Mouse (Mus musculus) cerebellum, adult 2 months (tissue): ENCODE results near the gene Eno3. TPM values are rescaled to one million over a fixed set of nuclear protein-coding genes. Genes with fewer than 3 reads are reported as not detected.
A peak's percentile ranks its signal among the peaks of the same experiment; 100 is the strongest.

Experiments used
- DNase-seq, 2 experiments: peaks; one replicate each; pipeline ENCODE4 v3.0.0; 2021
- H3K27ac ChIP-seq: fragments of 200-500 bp; 2 replicates; pipeline ENCODE4 v1.5.1; 2012; ENCODE audit warnings: low read length, control low read depth, inconsistent platforms; ENCODE audit not compliant: insufficient read depth
- H3K27me3 ChIP-seq: fragments of 200-500 bp; 2 replicates; pipeline ENCODE4 v1.6.1; 2012; ENCODE audit warnings: inconsistent platforms, mild to moderate bottlenecking, low read length, moderate library complexity; ENCODE audit not compliant: control insufficient read depth, insufficient read depth
- H3K4me1 ChIP-seq: fragments of 200-500 bp; 2 replicates; pipeline ENCODE4 v1.6.1; 2011; ENCODE audit warnings: low read length; ENCODE audit not compliant: control insufficient read depth, insufficient read depth
- H3K4me3 ChIP-seq: fragments of 200-500 bp; replicated peaks from 2 replicates; pipeline ENCODE3; 2011; ENCODE audit warnings: mild to moderate bottlenecking, low read depth, low read length, control low read depth; ENCODE audit not compliant: insufficient read depth
- CTCF ChIP-seq: fragments of 200-500 bp; IDR thresholded peaks from 2 replicates; pipeline ENCODE4 v1.5.1; 2011; ENCODE audit warnings: low read depth, mild to moderate bottlenecking, control low read depth, low read length, moderate library complexity, borderline replicate concordance; ENCODE audit not compliant: insufficient read depth
- POLR2A ChIP-seq: fragments of 200-500 bp; IDR thresholded peaks from 2 replicates; pipeline ENCODE4 v1.6.1; 2011; ENCODE audit warnings: low read length, control low read depth, borderline replicate concordance; ENCODE audit not compliant: insufficient read depth
- WGBS: fragments of 180-500 bp; shearing (Covaris S2); methylation state at CpG from one replicate; pipeline ENCODE4 v1.1.7; 2018; 5-methylcytosine and 5-hydroxymethylcytosine counted together
- polyA plus RNA-seq: library from polyadenylated mRNA; depleted of rRNA; stranded (reverse); fragments of >200 nt; gene quantifications from 2 replicates; pipeline ENCODE4 v1.2.3, GENCODE M21; 2012

Eno3 gene
- polyA plus RNA-seq, 1 experiment: 35.0 TPM

DNA sequence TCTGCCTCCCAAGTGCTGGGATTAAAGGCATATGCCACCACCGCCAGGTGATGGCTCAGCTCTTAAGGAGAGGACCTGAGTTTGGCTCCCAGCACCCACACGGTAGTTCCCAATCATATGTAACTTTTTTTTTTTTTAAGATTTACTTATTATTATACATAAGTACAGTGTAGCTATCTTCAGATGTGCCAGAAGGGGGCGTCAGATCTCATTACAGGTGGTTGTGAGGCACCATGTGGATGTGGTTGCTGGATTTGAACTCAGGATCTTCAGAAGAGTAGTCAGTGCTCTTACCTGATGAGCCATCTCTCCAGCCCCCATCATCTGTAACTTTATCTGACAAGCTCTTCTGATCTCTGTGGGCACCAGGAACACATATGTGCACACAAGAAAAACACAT lies 40.4 kb downstream of the Eno3 start:
- no peaks in the 10 kb centered on the region for H3K27me3 ChIP-seq
- 79% methylated on average over 3 of the region's 3 CpGs for WGBS
- H3K4me1 ChIP-seq: peaks cover 6% of the 10 kb centered on the region
- TF ChIP-seq POLR2A (no peak), CTCF (no peak)
- H3K27ac ChIP-seq: no peak overlapping the region
- H3K4me3 ChIP-seq: no peak overlapping the region
- no peak for DNase-seq

DNA sequence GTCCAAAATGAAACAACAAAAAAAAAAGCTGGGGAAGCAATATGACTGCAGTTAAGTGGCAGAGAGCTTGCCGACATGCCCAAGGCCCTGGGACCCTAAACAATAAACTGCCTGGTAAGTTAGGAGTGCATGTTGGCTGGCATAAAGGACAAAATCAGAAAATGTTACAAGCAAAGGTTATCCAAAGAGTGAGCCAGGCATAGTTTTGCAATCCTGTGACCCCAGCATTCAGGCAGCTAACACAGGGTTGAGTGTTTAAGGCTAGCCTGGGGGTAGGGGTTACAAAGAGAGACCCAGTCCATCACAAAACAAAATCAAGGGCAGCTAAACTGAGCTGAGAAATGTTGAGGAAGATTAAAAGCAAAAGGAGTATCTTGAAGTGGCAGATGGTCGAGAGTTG lies 42.0 kb downstream of the Eno3 start:
- H3K27me3 ChIP-seq: no peaks in the 10 kb centered on the region
- peaks cover 10% of the 10 kb centered on the region for H3K4me1 ChIP-seq
- H3K27ac ChIP-seq: no peak overlapping the region
- H3K4me3 ChIP-seq: no peak overlapping the region
- no peak for DNase-seq
- TF ChIP-seq CTCF (no peak), POLR2A (no peak)
- WGBS: 67% methylated on average over 2 of the region's 2 CpGs

DNA sequence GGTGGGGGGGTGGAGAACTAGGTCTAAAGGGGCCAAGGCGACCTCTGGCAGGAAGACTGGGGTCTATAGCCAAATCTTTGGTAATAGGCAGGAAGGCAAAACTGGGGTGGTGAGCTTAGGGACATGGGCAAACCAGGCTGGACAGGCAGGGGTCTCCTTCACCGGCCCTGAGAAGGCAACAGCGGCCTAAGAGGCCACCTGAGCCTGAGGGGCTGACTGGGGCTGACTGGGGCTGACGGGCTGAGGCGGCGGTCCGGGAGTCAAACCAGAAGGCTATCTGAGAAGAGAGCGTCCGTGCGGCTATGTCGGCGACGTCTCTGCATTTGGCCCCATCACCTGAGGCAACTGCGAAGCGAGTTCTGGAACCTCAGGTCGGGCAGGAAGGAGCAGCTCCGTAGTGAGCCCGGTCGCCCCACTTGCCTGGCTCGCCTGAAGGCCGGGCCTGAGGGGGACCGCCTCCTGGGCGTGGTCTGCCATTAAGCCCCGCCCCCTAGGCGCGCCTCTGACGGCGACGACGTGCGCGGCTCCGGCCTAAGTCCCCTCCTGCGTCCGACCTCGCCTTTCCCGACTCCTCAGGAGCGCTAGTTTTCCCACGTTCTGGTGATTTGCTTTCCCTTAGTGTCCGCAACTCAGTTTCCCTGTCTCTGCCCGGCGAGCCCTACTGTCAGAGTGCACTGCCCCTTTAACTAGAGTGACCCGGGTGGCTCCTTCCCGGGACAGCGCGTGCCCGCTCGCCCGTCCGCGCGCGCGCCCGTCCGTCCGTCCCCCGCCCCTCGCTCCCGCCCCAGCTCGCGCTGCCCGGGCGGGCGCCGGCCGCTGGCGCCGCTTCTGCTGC lies 42.9 kb downstream of the Eno3 start, which contains the start of the genes Inca1 and Kif1c:
Inca1 (minus strand) TSS at position 434 of the 835 bp plus-strand sequence.
Kif1c (plus strand) TSS at position 827 of the 835 bp plus-strand sequence.
- 1% methylated on average over 69 of the region's 69 CpGs for WGBS
- no peaks in the 10 kb centered on the region for H3K27me3 ChIP-seq
- H3K4me1 ChIP-seq: peaks cover 10% of the 10 kb centered on the region
- peak within 1 kb of the TSS; percentile 90 for H3K27ac ChIP-seq
- TF ChIP-seq CTCF: no peak
- TF ChIP-seq POLR2A: peak; percentile 95
- peak within 1 kb of the TSS; percentile 85 for H3K4me3 ChIP-seq
- DNase-seq: peak; percentile 94 to 98

DNA sequence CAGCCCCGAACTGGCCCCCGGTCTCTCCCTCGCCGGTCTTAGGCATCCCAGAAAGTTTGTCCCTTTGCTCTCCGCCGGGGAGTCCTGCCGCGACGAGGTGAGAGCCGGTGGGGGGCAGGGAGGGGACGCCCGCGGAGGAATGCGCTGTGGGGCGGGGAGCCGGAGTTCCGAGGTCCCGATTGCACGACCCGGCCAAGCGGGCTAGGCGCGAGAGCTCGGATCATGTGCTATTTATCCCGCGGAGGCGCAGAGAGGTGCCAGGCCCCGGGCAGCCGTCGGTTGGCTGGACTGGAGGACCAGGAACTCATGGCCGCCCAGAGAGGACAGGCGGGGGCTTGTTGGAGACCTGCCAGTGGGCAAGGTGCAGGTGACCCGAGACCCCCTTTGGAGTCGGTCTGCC lies 43.6 kb downstream of the Eno3 start:
- Histone ChIP-seq H3K4me1 (peaks cover 10% of the 10 kb centered on the region), H3K4me3 (peak overlapping the region; percentile 63), H3K27ac (peak overlapping the region; percentile 35; the same call in 1 of the 2 replicates), H3K27me3 (no peaks in the 10 kb centered on the region)
- peak; percentile 70 to 75 for DNase-seq
- TF ChIP-seq CTCF (no peak), POLR2A (no peak)
- under 1% methylated on average over 34 of the region's 34 CpGs for WGBS

DNA sequence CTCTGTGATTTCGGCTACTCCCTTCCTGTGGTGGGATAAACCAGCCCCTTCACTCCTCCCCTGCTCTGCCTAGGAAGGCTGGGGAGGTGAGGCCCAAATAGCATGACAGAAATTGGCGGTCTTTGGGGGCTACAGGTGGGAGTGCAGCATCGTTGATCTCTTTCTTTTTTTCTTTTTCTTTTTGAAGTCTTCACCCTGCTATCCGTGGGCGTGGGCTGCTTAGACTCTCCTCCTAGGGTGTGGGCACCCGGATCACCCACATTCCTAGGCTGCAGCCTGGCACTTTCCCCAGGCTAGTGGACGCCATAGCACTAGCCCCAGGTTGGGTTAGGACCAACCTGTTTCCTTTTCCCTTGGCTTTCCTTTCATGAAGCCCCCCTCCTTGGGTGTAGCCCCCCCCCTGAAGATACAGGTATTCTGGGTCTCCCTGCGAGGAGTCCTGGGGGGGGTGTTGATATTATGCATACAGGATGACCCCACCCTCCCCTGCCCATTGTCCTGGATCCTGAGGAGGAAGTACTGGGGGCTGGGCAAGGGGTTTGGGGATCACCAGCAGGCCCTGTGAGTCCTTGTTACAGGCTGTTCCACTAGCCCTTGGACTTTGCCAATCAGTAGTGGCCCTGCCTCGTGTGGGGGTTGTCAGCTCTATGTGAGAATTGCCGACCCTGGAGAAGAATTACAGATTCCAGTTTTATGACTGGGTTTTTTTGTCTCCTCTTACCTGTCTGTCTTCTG lies 44.4 kb downstream of the Eno3 start:
- H3K4me1 ChIP-seq: peaks cover 10% of the 10 kb centered on the region
- DNase-seq: peak in 1 of 2 experiments; percentile 29
- peak overlapping the region; percentile 63 for H3K4me3 ChIP-seq
- peak overlapping the region; percentile 35; the same call in 1 of the 2 replicates for H3K27ac ChIP-seq
- WGBS: 11% methylated on average over 10 of the region's 10 CpGs
- H3K27me3 ChIP-seq: no peaks in the 10 kb centered on the region
- TF ChIP-seq CTCF (no peak), POLR2A (no peak)

DNA sequence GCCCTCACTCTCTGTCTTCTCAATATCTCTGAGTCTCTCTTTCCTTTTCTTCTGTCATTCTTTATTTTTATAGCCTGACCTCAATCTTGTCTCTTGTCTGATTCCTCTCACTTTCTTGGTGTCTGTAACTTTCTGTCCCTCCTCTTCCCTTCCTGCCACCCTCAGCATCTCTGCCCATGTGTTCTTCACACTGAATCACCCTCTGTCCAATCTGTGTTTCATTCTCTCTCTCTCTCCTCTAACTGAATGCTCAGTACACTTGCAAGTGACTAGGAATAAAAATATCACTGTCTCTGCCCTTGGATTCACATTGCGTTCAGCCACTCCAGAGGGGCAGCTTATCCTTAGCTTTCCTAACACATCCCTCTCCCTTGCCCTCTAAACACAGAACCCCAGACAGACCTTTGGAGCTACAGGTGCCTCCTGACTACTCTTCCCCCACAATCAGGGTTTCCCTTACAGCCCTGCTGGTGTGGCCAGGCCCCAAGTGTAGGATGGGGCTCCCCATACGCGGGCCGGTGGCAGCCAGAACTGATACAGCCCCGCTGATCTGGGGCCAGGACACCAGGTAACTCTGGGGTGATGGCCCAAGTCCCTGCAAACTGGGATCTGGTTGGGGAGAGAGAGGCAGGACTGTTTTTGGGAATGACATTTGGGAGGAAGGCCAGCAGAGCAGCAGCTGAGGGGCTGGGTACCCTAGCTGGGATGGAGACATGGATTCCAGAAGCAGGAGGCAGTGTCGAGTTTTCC lies 45.2 kb downstream of the Eno3 start:
- WGBS: 37% methylated on average over 6 of the region's 6 CpGs
- no peak overlapping the region; the same call in 1 of the 2 replicates for H3K27ac ChIP-seq
- TF ChIP-seq POLR2A: no peak
- H3K27me3 ChIP-seq: no peaks in the 10 kb centered on the region
- H3K4me3 ChIP-seq: peak overlapping the region; percentile 7
- no peak for DNase-seq
- H3K4me1 ChIP-seq: peaks cover 10% of the 10 kb centered on the region

DNA sequence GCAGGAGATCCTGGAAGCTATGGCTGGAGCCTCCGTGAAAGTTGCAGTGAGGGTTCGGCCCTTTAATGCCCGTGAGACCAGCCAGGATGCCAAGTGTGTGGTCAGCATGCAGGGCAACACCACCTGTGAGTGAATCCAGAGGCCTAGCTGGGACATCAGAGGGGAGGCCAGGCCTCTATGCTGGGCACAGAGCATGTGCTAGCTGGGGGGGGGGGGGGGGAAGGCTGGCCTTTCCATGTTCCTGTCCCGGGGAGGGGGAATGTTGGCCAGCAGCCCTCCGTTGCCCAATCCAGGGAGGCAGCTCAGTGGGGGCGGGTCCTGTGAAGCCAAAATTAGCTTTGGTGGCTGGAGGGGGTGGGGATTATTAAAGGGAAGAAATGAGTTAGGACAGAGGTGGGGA lies 45.8 kb downstream of the Eno3 start:
- peaks cover 10% of the 10 kb centered on the region for H3K4me1 ChIP-seq
- no peak for DNase-seq
- no peak overlapping the region for H3K4me3 ChIP-seq
- no peak for TF ChIP-seq CTCF
- no peak for TF ChIP-seq POLR2A
- 8% methylated on average over 6 of the region's 6 CpGs for WGBS
- no peak overlapping the region for H3K27ac ChIP-seq
- H3K27me3 ChIP-seq: no peaks in the 10 kb centered on the region
